Mouse (Mus musculus): Measurements from ENCODE around the gene Zfhx3. TPM values are rescaled to one million over a fixed set of nuclear protein-coding genes. Genes with fewer than 3 reads are reported as not detected.

Gene Zfhx3
- total RNA-seq, 2 experiments from 2014 or later, result 2.1 to 10.9 TPM

DNA sequence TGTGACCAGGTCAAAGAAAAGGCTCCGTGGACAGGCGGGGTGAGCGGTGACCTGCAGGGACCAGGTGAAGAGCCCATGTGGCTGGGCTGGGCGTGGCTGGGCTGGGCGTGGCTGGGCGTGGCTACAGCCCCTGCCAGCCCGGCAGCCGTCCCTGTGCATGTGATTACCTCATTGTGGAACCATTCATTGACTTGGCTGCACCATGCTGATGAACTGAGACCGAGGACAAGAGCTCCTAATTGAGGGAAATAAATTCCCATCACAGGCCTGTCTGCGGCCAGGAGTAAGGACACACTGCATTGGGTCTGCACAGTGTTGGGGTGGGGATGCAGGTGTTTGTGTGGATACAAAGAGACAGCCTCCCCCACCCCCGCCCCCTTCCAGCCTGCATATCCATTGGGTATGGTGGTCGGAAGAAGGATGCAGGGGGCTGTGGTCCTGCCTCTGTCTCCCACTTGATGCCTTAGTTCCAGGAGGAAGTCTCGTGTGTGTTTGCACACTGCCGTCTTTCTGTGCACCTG is 956.9 kb downstream of the Zfhx3 start:
- ATAC-seq (ENCODE audit: poor library complexity, severe bottlenecking), result no peak

DNA sequence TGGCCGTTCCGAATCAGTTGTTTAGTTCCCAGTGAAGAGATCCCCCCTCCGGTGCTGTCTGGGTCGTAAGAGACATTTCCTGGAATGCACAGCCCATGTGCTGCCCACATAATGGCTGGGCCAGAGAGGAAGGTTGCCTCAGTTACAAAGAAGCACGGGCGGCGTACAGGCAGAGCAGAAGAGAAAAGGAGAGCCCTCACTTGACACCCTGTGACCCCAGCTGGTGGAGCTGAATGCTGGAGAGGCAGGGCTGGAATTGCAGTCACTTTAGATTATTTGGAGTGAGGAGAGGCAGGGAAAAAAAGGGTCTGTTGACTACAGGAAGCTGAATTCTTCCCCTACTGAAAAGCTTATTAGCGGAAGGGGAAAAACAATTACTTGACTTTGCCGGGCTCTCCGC is 958.1 kb downstream of the Zfhx3 start:
- no peak for ATAC-seq (ENCODE audit: poor library complexity, severe bottlenecking)

DNA sequence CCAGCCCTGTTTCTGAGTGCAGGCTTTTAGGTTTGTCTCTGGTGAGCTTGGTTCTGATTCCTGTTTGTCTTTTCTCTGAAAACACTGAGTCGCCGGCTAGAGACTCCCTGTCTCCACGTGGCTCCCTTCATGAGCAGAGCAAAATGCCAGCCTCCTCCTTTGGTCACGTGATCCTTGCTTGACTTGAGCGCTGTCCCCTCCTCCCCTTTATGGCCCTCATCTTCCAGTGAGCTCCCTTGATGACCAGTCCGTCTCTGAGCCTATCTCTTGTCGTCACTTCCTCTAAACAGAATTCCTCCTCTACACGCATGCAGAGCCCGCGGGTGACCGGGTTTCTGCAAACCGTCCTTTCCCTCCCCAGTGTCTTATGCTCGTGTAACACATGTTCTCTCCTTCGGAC is 958.8 kb downstream of the Zfhx3 start:
- no peak for ATAC-seq (ENCODE audit: poor library complexity, severe bottlenecking)

DNA sequence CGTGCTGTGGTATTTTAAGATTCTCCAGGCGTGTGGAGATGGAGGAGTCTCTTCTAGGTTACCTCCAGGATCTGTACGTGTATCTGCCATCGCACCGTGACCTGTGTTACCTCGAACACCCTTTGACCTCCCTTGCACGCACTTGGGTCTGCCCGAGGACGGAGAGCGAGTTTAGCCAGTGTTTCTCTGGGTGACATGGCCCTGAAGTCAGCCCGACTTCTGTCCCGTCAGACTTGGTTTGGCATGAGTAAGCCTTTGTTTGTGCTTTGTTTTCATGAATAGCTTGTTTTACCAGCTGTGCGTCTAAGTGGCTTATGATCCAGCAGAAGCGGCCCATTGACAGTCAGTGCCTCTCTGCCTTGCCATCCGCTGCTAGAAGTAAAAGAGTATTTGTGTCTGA is 961.1 kb downstream of the Zfhx3 start:
- ATAC-seq (ENCODE audit: poor library complexity, severe bottlenecking), result no peak

DNA sequence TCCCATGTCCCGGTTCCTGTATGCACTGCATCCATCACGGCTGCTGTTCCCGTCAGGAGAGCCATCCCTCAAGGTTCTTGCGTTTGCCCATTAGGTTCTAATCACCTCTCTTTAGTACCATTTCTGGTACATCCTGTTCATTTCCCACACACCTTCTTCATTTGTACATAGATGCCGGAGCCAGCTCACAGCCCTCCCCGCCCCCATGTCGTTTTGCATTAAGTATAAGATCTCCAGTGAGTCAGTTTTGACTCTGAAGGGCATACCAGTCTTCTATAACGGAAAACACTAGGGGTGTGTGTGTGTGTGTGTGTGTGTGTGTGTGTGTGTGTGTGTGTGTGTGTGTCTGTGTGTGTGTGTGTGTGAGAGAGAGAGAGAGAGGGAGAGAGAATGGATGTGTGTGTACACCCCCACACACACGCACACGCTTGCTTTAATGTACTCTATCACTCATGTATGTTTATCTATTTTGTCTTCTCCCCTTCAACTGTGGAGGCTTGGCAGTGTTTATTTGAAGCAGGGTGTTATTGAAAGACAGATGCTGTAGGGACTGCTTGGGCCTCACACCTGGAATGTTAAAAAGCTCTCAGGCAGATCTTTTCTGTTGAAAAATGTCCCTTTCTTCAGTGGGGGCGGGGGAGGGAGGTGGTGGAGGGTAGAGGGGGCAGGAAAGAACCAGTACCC is 962.0 kb downstream of the Zfhx3 start:
- no peak for ATAC-seq (ENCODE audit: poor library complexity, severe bottlenecking)

DNA sequence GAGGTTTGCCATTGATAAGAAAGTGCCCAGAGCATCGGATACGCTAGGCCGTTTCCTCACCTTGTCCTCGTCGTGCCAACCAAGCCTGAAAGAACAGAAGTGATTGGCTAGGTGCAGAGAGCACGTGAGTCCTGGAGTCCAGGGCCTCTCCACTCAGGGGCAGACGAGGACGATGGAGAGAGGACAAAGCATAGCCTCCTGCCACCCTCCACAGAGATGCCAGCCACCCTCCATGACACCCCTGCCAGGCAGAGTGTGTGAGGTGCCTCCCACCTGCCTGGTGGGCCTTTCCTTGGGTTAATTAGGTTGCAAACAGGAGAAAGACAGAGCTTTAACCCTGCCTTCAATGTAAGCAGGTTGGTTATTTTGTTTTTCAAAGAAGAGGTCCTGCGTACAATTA is 965.6 kb downstream of the Zfhx3 start:
- ATAC-seq (ENCODE audit: poor library complexity, severe bottlenecking), result no peak

DNA sequence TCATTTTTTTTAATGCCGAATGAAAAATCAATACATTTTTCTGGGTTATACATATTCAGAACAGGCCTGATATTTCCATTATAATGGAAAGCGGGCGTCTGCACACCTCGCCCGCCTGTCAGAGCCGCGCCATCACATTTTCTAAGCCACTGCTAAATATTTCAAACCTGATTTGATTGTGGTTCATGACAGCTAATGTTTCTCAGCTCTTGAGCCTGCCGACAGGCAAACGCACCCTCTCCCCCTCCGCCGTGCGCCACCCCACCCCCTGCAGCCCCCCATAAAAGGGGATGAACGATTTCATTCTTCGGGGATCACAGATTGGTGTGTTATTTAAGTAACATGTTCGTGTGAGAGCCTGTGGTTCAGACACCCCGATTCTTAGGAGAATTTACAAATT is 966.1 kb downstream of the Zfhx3 start:
- ATAC-seq (ENCODE audit: poor library complexity, severe bottlenecking), result no peak

DNA sequence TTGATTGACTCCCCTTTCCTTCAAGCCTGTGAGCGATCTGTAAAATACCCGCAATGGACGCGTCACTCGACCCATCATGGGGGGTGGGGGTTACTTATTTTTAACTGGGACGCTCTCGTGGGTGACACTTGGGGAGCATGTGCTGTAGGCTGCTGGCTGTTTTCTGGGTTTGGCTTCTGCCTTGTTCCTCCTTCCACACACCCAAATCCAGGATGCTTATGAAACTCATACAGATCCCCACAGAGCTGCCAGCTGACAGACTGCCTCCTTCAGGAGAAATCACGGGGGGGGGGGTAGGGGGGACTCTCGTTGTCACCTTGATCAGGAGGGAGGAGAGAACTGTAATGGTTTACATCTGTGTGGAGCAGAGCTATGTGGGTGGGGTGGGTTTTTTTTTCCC is 966.6 kb downstream of the Zfhx3 start:
- no peak for ATAC-seq (ENCODE audit: poor library complexity, severe bottlenecking)

DNA sequence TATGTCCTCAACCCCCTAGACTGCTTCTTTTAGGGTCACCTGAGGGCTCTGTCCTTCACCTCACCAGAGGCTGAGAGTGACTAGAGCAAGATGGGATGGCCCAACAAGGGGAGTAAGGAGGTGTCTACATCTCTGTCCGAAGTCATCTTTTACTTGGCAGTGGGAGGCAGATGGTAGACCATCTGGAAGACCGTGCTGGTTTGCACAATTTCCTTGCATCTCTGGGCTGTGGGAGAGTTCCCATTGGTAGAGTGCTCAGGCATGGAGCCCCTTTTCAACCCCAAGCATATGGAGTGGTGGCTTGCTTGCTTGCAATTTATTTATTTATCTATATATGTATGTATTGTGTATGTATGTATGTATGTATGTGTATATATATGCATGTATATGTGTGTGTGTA is 967.0 kb downstream of the Zfhx3 start:
- no peak for ATAC-seq (ENCODE audit: poor library complexity, severe bottlenecking)

DNA sequence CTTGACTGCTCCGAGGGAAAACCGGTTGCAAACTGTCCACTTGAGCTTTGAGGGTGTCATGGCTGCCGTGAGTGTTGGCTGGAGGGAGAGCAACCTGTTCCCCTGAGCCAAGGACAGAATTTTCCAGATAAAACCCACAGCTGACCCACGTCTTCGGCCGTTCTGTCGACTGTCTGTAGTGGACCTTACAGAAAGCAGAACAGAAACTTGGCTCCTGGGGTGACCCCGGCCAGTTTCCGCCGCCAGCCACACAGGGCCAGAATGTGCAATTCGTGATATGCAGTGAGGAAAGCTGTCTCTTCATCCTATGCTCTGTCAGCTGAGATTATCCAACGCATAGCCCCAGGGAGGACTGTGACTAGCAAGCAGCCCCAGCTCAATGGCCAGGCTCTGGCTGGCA is 968.4 kb downstream of the Zfhx3 start:
- ATAC-seq (ENCODE audit: poor library complexity, severe bottlenecking), result peak; percentile 27

DNA sequence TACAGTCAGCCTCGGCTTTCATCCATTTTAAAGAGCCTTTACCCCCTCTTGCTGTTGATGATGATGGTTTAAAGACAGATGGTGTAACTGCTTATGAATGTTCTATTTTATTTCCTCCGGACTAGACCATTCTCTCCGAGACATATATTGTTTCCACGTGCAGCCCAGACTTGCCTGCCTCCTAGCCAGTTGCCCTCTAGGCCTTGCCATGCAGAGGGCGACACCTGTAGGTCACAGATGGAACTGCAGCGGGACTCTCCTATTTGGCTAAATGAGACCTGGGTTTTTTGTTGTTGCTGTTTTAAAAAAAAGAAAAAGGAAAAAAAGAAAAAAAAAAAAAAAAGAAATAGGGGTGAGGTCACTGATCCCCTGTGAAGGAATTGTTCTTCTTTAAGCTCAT is 969.1 kb downstream of the Zfhx3 start:
- peak; percentile 94 for ATAC-seq (ENCODE audit: poor library complexity, severe bottlenecking)

DNA sequence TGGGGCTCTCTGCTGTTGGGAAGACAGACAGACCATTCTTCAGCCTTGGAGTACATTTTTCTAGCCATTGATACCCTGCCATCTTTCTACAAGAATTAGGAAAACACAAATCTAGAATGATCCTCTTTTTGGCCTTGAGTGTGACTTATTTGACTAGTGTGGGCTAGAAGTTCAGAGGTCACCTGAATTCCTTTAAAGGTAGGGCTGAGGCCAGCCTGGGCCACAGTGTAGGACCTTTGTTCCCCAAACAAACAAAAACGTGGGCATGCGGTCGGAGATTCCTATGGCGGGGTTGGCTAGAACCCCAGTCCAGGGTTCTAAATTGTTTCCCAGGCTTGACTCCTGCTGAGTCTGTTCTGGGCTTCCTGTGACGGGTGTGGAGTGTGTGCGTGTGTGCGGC is 970.6 kb downstream of the Zfhx3 start:
- ATAC-seq (ENCODE audit: poor library complexity, severe bottlenecking), result no peak

DNA sequence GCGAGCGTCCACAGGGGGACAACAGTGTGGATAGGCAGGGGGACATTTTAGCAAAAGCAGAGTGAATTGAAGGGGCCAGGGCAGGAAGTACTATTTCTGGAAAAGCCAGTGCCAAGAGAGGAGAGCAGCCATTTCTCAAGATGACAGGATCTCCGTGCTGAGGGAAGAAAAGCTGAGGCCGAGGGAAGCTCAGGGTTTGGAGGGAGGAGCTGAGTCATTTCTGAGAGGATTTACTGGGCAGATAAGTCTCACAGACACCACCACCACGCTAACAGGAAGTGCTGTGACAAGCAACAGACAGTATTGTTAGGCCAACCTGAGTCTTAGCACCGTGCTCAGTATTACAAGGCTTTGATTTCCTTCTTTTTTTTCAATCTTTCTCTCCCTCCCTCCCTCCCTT is 973.0 kb downstream of the Zfhx3 start:
- no peak for ATAC-seq (ENCODE audit: poor library complexity, severe bottlenecking)

DNA sequence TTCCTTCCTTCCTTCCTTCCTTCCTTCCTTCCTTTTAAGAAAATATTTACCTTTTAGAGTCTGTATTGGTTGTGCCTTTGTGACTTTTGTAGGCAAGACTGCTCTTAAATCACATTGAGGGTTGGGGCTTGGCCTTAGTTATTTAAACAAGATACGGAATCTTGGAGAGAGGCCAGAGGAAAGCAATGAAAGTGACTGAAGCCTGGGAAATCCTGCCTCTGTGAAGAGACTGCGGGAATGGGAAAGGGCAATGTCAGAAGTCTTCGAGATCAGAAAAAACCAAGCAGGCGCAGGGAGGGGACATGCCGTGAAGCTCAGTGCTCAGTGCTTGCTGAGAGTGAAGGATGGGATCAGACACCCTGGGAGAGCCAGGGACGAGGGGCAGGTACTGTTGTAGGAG is 973.4 kb downstream of the Zfhx3 start:
- ATAC-seq (ENCODE audit: poor library complexity, severe bottlenecking), result no peak

DNA sequence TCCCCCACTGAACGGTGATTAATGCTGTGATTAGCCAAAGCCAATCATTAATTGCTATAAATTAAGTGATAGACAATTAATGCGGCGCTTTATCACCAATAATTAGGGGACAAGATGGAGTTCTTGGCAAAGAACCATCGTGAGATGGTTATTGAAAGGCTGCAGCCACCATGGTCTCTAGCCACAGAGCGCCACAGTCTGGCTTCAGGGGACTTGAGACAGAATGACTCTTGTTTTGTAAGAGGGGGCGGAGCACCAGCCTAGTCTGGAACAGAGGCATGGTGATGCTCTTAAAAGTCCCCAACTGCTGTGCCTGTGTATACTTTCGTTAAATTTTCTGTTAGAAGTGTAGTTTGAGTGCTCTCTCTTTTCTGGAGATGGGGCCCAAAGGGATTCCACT is 977.7 kb downstream of the Zfhx3 start:
- ATAC-seq (ENCODE audit: poor library complexity, severe bottlenecking), result no peak

DNA sequence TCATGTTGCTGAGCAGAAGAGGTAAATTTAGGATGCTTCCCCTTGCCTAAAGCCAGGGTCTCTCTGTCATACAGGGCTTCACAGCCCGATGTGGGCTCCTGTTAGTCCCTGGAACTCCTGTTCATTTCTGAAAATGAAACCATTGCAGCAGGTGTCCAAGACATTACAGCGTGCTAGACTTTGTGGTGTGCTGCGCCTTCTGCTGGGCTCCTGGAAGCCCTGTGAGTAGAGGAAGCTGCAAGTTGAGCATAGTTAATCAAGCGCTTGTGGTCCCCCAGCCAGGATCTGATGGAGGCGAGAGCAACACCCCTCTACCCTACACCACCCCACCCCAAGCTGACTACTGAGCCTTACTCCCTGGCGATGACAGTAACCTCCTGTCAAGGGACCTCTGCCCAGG is 980.7 kb downstream of the Zfhx3 start:
- no peak for ATAC-seq (ENCODE audit: poor library complexity, severe bottlenecking)

DNA sequence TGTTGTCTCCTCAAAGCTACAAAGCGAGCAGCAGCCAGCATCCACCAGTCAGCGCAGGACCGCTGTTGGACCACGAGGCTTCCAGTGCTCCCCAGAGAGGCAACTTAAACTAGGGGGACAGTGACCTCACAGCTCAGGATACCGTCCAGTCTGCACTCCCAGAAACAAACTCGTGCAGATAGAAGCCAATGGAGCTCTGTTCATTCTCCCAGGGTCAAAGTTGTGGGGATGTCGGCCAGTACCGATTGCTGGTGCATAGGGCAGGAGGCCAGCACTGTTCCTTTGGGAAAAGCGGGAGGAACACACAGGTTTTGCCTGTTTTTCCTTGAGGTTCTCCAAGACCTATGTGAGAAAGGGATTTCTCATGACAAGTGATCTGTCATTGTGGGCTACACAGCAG is 982.1 kb downstream of the Zfhx3 start:
- ATAC-seq (ENCODE audit: poor library complexity, severe bottlenecking), result no peak

DNA sequence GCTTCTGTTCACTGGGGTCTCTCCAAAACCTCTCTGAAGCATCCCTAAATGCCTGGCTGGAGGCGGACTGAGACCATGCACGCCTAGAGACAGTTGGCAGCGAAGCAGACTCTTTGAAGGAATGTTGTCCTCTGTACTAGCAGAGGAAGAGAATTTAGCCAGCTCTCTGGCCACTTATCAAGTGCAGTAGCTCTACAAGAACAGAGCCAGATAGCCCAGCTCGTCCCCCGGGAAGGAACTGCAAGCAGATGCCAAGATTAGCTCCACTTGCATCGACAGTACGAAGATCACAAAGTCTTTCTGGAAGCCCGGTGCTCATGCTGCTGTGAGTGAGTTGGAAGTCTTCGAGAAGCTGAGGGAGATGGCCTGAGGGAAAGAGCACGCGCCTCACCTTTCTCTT is 983.7 kb downstream of the Zfhx3 start:
- no peak for ATAC-seq (ENCODE audit: poor library complexity, severe bottlenecking)

DNA sequence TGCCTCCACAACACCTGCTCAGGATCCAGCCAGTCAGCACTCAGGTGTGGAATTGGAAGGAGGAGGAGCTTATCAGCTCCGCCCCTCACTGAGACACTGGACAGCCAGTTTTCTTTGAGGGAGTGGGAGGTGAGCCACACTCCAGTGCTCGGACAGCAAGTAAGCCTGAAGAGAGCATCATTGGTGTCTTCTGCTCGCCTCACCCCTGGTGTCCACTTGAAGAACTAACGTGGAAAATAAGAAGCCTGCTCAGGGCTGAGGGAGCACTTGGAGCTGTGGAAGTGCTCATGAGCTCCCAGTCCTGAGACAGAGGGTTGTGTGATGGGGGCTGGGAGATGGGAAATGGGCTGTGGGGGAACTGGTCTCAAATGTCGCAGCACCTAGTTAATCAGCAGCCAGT is 988.2 kb downstream of the Zfhx3 start:
- no peak for ATAC-seq (ENCODE audit: poor library complexity, severe bottlenecking)

DNA sequence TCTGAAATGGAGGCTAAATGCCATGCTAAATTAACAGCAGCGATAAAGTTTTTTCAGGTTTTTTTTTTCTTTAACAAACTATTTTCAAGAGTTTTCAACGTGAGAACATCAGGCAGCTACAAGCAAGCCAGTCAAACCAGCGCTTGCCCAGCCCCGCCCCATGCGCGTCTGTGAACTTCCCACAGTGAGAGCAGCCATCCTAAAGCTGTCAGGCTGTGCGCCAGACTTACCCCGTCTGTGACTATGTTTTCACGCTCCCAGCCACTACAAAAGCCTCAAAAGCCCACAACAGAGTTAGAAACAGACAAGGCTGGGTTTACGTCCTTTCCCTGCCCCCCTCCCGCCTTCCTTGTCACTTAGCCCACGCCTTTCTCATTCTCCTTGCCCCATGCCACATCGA is 989.4 kb downstream of the Zfhx3 start:
- ATAC-seq (ENCODE audit: poor library complexity, severe bottlenecking), result no peak

DNA sequence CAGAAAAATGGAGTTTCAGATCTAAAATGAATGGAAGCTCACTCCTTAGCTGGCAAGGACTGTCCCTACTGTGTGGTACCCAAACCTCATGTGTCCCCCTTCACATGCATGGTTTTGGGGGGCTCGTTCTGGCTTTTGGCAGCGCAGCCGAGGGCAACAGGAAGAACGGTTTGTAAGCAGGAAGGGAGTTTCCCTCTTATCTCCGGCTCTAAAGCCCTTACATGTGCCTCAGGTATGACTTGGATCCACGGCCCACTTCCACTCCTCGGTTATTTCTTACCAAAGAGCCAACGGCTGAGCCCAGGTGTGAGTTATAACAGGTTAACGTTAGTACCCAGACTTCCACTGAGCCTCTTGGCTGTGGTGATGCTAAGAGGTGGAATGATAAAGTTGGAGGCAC is 990.3 kb downstream of the Zfhx3 start:
- no peak for ATAC-seq (ENCODE audit: poor library complexity, severe bottlenecking)

DNA sequence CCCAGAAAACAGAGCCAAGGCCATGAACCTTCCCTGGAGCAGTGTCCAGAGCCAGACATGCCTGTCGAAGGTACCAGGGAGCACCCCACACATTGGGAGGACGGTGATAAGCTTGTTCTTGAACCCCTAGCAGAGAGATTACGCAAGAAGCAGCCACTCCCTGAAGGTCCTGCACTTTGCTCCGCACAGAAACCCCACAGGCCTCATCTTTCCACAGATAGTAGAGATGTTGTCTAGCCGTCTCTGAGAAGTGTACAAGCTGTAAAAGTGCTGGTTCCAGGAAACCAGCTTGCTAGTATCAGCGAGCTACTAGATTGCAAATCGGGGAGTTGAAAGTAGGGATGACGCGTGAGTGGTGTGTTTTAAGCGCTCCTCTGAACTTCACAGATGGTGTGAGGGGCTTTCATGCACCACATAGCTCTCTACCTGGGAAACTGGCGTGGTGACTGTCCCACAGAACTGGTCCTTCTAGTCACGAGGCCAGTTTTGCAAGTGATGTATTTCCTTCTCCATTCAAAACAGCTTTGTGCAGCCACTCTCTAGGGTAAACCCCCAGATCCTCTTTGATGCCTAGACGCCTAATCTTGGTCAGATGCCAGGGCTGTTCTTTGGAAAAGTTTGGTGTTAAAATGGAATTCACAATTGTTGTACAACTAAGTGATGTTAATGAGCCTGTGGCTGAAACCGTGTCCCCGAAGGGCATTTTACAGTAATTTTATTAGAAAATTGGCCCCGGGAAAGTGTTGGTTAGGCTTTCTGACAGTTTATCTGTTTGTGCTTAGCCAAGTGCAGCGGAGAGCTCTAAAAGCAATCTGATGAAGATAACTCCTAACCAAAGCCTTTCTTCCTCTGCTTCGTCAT is 993.6 kb downstream of the Zfhx3 start:
- no peak for ATAC-seq (ENCODE audit: poor library complexity, severe bottlenecking)

All from megakaryocyte, adult 5-6 weeks (primary cell).